Mouse (Mus musculus) ZHBTc4 (cell line): ENCODE data around the gene Gigyf2.

ENCODE experiments used
- DNase-seq: peaks from one replicate; pipeline ENCODE4 v3.0.0-alpha.2; 2011; ENCODE audit warnings: low read depth, low spot score

Gene Gigyf2

GRCm38 (mm10) chr1:87326742-87327163 is at the start of gene Gigyf2:
Gene Gigyf2, plus strand, starts transcription at chr1:87326998.
- peak; percentile 99 for DNase-seq

DNA sequence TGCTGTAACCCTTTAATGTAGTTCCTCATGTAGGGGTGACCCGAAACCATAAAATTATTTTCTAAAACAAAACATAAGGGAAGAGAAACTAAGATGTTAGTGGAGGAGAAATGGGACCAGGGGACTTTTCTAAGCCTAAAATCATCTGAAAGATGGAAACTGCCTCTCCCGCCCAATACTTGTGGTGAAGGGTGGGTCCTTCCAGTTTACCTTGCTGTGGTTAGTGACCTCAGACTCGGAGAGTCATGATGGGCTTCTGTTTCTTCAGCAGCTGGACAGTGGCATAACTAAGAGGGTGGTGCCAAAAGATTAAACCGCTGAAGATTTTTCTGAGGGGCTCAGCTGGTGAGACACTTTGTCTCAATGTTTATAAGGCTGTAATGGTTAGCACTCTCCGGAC is 46.5 kb upstream of the Gigyf2 start:
- DNase-seq, result no peak

DNA sequence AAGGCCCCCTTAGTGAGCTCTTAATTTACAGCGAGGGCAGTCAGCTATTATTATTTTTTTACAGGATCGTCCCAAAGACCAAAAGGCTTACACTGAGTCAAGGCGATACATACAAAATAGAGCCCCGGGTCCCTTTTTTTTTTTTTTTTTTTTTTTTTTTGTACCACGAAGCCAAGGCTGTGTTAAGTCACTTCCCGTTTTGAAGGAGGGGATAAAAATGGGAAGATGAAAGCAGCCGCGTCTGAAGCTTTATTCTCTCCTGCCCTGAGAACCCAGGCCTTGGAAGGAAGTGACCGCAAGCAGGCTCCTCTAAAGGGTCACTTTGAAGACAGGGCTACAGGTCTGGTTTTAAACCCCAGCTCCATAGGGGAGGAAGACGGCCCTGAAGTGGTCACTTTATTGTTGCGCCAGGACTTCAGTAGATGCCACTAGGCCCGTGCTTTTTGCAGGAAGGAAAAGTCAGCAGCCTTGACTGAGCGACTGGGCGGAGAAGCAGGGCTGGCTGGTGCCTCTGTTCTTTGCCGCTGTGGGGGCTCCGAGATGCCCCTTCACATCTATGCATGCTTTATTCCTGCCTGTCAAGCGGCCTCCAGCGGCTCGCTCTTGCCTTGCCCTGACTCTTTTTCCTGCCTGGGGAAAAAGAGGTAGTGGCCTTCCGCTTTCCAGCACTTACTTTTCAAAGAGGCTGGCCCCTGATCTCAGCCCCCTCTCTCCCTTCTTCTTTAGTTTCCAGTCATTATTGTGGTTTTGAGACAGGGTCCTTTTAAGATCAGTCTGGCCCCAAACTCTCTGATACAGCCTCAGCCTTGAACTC is 45.0 kb upstream of the Gigyf2 start:
- DNase-seq, result no peak

DNA sequence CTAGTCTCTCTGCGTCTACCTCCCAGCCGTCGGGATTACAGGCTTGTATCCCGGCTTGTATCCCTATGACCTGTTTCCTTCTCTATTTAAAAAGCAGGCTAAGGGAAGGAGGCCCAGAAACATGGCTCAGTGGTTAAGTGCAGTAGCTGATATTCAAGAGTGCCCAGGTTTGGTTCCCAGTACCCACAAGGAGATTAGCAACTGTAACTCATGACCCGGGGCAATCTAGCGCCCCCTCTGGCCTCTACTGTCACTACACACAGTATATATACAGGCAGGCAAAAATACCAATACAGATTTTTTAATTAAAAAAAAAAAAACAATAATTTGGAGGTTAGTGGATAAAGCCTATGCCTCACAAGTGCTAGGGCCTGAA is 44.4 kb upstream of the Gigyf2 start:
- DNase-seq, result peak; percentile 65

DNA sequence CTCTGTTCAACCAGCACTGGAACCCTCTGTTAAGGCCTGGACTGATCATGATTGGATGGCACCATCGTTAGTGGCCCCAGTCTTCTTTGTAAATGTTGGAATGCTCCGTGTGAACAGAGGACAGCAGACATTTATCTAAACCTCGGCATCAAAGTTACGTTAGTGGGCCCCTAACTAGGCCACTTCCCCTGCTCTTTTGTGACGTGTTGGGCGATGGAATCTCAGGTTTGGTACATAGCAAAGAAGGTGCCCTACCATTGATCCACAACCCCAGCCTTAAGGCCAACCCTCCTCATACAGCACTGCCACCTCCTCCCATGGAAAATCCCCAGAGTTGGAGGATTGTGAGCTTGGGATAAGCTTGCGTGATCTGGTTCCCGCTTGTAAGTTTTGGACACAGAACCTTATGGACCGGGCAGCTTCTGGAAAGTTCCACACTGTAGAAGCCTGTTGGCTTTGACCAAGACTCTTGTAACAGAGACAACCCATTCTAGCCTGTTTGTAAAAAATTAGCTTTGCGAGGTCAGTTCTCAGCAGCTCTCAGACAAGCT is 43.3 kb upstream of the Gigyf2 start:
- no peak for DNase-seq

GRCm38 (mm10) chr1:87287105-87287504 is 39.7 kb upstream of the Gigyf2 start:
- no peak for DNase-seq

DNA sequence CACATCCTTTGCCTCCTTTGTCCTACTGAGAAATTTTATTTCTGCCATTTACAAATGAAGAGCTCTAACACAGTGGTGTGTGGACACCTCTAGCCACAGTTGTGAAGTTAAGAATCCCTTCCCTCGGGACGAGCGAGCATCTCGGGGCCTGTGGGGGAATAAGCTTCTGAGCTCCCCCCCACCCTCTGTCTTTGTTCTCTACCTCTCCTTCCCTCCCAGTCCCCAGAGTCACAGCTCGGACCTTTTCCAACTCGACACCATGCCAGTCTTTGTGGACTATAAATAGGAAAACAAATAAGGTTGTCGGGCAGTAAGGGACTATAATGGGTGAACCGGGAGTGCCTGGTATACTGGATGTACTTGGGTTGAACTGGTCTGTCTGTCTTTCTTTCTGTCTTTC is 35.4 kb upstream of the Gigyf2 start:
- no peak for DNase-seq

DNA sequence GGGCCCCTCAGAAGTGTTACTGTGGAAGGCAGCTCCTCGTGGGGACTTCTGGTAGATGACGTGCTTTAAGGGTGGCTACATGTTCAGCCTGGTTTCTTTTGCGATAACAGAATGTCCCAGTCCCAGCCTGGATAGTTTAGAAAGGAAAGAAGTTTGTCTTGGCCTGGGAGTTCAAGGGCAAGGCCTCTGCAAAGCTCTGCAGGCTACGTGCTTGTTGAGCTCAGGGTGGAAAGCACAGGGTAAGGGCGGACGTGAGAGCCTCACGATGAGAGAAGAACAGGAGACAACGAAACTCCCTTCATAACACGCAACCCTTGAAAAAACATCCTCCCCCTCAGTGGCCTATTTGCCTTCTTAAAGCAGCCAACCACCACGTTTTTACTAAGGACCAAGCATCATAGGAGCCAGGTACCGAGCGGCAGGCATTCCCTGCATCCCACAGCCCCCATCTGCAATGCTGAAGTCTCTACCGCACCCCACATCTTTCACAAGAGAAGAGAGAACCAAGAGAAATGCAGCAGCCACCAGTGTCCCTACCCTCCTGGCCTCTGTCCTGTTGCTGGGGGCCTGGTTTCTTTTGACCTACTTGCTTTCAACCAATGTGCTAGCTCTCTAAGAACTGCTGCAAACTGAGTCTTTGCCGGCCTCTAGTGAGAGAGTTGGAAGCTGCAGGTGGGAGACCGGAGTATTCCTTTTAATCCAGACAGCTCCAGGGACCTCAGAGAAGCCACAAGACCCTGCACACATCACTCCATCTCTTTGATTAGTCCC is 34.2 kb upstream of the Gigyf2 start:
- DNase-seq, result peak; percentile 73

- DNase-seq, result no peak
Observed at GRCm38 (mm10) chr1:87294063-87294710, 32.6 kb upstream of the Gigyf2 start.

GRCm38 (mm10) chr1:87294951-87295350 is 31.8 kb upstream of the Gigyf2 start:
- no peak for DNase-seq

- peak; percentile 75 for DNase-seq
Observed at GRCm38 (mm10) chr1:87297346-87297925, 29.4 kb upstream of the Gigyf2 start.

DNA sequence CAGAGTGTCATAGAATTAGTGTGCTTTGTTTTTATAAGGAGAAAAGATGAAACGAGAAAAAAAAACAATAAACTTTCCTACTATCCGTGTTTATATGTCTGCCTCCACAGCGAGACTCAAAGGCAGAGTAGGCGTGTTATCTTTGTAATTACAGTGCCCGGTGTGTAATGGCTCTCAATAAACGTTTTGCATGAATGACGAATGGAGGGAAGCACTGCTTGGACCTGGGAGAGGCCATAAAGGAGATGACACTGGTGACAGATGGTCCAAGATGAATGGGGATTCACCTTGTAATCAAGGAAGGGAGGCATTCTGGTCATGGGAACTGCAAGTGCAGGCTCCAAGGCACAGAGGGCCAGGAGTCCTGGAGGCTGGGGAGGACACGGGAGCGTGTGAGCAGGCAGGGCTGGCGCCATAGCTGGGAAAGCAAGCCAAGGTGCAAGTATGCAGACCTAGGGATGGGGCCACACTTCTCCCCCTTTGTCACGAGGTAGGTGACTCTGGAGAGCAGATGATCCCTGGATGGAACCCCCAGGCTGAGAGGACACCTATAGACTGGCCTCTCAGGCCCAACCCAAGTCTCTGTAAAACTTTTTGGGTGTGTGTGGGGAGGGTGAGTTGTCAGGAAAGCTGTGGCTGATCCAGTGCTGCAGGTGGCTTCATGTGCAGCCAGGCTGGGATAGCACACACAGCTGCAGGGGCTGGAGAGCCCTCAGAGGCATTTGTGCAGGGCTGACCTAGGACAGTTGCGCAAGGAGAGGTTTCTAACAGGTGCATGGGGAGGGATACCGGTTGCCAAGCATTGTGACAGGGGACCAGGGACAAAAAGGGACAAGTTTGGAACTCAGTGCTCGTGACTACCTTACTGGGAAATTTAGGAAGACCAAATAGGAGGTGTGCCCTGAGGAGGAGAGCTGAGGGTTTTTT is 26.2 kb upstream of the Gigyf2 start:
- no peak for DNase-seq

DNA sequence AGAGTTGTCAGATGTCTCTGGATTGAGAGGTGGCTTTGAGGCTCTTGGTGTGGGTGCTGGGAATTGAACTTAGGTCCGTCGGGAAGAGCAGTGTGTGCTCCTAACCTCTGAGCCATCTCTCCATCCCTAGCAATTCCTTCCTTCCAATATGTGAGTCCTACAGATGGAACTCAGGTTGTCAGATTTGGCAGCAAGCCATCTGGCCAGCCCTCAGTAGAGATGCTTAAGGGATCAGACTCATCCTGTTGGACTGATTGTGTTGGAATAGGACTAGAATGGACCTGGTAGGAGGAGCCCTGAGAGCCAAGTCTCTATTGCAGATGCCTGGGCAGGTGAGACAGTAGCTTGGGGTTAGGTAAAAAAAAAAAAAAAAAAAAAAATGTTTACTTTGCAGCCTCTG is 24.8 kb upstream of the Gigyf2 start:
- no peak for DNase-seq

- DNase-seq, result peak; percentile 35
Observed at GRCm38 (mm10) chr1:87308952-87309351, 17.8 kb upstream of the Gigyf2 start.

DNA sequence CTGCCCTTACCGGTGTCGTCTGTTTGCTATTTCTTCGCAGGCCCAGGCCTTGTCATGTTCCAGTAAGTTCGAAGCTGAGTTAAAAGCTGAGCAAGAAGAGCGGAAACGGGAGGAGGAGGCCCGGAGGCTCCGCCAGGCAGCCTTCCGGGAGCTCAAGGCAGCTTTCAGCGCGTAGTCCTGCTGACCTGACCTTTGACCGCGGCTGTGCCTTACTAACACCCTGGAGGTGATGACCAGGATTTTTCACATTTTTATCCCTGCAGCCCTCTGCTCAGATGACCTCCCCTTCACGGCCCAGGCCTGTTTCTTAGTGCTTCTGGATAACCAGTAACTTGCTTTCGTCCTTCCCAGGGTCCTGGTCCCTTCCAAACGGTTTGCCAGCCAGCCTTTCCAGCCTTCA is 17.2 kb upstream of the Gigyf2 start:
- DNase-seq, result peak; percentile 38

GRCm38 (mm10) chr1:87312681-87313080 is 14.1 kb upstream of the Gigyf2 start:
- DNase-seq, result no peak

- no peak for DNase-seq
Observed at GRCm38 (mm10) chr1:87313116-87313515, 13.7 kb upstream of the Gigyf2 start.

DNA sequence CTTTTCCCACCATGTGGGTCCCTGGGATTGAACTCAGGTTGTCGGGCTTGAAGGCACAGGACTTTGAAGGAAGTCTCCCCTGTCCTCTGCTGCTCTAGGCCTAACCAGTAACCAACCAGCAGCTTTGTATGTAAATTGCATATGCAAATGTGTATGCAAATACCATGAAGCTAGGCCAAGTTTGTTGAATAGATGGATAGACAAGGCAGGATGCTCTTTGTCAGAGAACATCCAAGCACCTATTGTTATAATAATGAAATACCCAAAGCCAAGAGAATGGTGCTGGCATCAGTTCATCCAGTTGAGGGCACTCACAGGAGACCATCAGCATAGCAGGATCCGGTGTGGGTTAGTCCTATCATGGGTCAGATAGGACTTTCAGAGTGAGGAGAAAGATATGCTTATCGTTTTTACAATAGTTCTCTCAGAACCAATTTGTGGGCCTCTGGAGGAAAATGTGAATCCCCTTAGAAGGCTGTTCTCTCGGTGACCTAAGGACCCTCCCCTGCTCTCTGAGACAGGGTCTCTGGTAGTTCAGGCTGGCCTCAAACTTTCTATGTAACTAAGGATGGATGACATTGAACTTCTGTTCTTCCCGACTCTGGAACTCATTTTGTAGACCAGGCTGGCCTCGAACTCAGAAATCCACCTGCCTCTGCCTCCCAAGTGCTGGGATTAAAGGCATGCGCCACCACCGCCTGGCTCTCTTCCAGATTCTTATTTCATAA is 12.8 kb upstream of the Gigyf2 start:
- peak; percentile 77 for DNase-seq

- no peak for DNase-seq
Observed at GRCm38 (mm10) chr1:87315431-87315830, 11.4 kb upstream of the Gigyf2 start.

DNA sequence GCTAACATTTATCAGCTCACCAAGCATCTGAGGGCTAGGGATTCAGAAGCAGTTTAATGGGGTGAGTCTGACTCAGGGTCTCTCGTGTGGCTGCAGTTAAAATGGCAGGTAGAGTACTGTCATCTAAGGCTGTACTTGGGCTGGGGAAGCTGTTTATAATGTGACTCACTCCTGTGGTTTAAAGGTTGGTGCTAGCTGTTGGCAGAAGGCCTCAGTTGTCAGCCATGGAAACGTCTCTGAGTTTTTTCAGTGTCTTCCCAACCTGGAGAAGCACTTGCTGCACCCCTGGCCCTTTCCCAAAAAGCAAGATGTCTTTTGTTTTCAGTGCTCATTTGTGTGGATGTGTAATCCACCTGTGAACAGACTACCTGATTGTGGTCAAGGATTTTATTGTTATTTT is 10.9 kb upstream of the Gigyf2 start:
- DNase-seq, result no peak
